Mouse (Mus musculus) lung, postnatal 0 days (tissue): ENCODE results near the gene Nin. TPM values are rescaled to one million over a fixed set of nuclear protein-coding genes. Genes with fewer than 3 reads are reported as not detected.
A peak's percentile ranks its signal among the peaks of the same experiment; 100 is the strongest.

ENCODE experiments used
- ATAC-seq: fragments of 200-750 bp; cut with Nextera tagmentation; 2 replicates; pipeline ENCODE4 v1.8.0; 2017; ENCODE audit warnings: moderate library complexity
- DNase-seq: peaks from one replicate; pipeline ENCODE4 v3.0.0-alpha.2; 2016; ENCODE audit warnings: low spot score
- H3K27ac ChIP-seq: fragments of 300-500 bp; sonication (generic); 2 replicates; pipeline ENCODE4 v1.5.1; 2014; ENCODE audit warnings: antibody characterized with exemption, mild to moderate bottlenecking, low read length, mixed read lengths
- H3K27me3 ChIP-seq: fragments of 300-500 bp; sonication (generic); replicated peaks from 2 replicates; pipeline ENCODE4 v1.6.1; 2014; ENCODE audit warnings: low read length, mixed read lengths; ENCODE audit not compliant: insufficient read depth
- H3K36me3 ChIP-seq: fragments of 300-500 bp; sonication (generic); 2 replicates; pipeline ENCODE4 v1.6.1; 2014; ENCODE audit warnings: low read length, mixed read lengths; ENCODE audit not compliant: insufficient read depth
- H3K4me1 ChIP-seq: fragments of 300-500 bp; sonication (generic); 2 replicates; pipeline ENCODE4 v1.6.1; 2014; ENCODE audit warnings: antibody characterized with exemption, low read depth, low read length, mixed read lengths; ENCODE audit not compliant: insufficient read depth
- H3K4me2 ChIP-seq: fragments of 300-500 bp; sonication (generic); replicated peaks from 2 replicates; pipeline ENCODE4 v1.6.1; 2014; ENCODE audit warnings: low read depth, mild to moderate bottlenecking, low read length, moderate library complexity, mixed read lengths
- H3K4me3 ChIP-seq: fragments of 300-500 bp; sonication (generic); 2 replicates; pipeline ENCODE4 v1.5.1; 2014; ENCODE audit warnings: low read depth, low read length
- H3K9ac ChIP-seq: fragments of 300-500 bp; sonication (generic); replicated peaks from 2 replicates; pipeline ENCODE4 v1.6.1; 2014; ENCODE audit warnings: low read depth, mild to moderate bottlenecking
- H3K9me3 ChIP-seq: fragments of 300-500 bp; sonication (generic); 2 replicates; pipeline ENCODE4 v1.6.1; 2016; ENCODE audit warnings: low read length, mixed read lengths
- CTCF ChIP-seq: IDR thresholded peaks from 2 replicates; pipeline ENCODE4 v1.5.1; 2016; ENCODE audit warnings: antibody characterized with exemption, mild to moderate bottlenecking
- EP300 ChIP-seq: IDR thresholded peaks from 2 replicates; pipeline ENCODE4 v1.6.1; 2016; ENCODE audit warnings: antibody characterized with exemption, mild to moderate bottlenecking, control low read depth
- WGBS: fragments of 180-500 bp; shearing (Covaris S2); extraction: QIAGEN DNeasy Blood & Tissue Kit; methylation state at CpG from one replicate; pipeline ENCODE4 v1.1.7; 2014; 5-methylcytosine and 5-hydroxymethylcytosine counted together
- polyA plus RNA-seq: library from polyadenylated mRNA; unstranded; fragments of >200 nt; fragmentation: Nextera tagmentation; extraction: Ambion mirVana; gene quantifications from 2 replicates; pipeline ENCODE4 v1.2.1, GENCODE M21; 2015

The Nin gene
- polyA plus RNA-seq, 1 experiment from 2014 or later, result 8.3 TPM

DNA sequence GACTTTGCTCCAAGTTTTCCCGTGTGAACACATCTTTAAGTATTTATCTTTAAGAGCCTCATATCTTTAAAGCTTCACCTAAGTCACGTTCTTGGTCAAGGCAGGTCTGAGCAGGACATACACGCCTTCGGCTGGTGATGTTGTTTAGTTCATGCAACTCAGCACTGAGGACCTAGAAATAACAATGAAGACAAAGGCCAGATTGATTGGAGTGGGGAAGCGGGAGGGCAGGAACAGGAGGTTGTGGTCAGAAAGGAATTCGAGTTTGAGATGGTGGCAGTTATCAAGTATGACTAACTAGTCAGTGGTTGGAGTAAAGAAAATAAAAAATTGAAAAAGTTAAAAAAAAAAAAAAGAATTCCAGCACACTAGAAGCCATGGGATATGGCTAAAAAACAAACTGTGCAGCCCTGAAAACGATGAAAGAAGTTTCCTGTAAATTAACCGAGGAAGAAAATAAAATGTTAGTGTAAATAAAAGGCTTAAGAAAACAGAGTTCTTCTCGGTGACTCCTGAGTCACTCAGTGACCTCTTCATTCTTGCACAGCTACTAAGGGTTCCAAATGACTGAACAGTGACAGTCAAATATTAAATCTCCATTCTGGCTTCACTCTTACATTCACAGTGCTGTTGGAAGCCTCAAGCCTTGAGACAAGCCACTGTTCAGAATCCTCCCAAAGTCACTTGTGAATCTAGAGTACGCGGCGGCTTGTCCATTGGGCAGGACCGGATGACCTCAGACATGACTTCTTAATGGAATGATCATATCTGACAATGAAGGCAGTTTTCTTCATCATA is 115.1 kb downstream of the Nin start:
- no peak for ATAC-seq
- WGBS, result 51% methylated on average over 13 of the region's 13 CpGs
- Histone ChIP-seq H3K27ac (no peak overlapping the region), H3K27me3 (no peaks in the 10 kb centered on the region), H3K4me1 (no peaks in the 10 kb centered on the region), H3K4me3 (no peak overlapping the region), H3K4me2 (no peak overlapping the region), H3K36me3 (no peaks in the 10 kb centered on the region), H3K9me3 (no peaks in the 10 kb centered on the region), H3K9ac (no peak overlapping the region)
- no peak for DNase-seq
- no peak for TF ChIP-seq EP300
- no peak for TF ChIP-seq CTCF

DNA sequence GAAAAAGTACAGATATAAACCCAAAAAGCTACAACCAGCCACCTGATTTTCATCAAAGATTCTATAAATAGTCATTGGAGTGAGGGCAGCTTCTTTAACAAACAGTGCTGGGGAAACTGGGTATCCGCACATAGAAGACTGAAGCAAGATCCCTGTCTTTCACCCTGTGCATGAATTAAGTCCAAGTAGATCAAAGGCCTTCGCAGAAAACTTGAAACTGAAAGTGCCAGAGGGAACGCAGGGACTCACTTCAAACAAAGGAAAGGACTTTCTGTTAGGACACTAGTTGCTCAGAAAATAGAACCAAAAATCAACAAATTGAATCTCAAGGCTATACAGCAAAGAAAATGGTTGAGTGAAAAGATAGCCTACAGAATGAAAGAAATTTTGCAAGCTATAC is 118.1 kb downstream of the Nin start:
- no peak for DNase-seq
- Histone ChIP-seq H3K27ac (no peak overlapping the region), H3K27me3 (no peaks in the 10 kb centered on the region), H3K9ac (no peak overlapping the region), H3K4me1 (no peaks in the 10 kb centered on the region), H3K4me3 (no peak overlapping the region), H3K36me3 (no peaks in the 10 kb centered on the region), H3K4me2 (no peak overlapping the region), H3K9me3 (no peaks in the 10 kb centered on the region)
- TF ChIP-seq CTCF (no peak), EP300 (no peak)
- WGBS, result 54% methylated on average over 3 of the region's 3 CpGs
- no peak for ATAC-seq

GRCm38 (mm10) chr12:69986786-69987497 is 126.6 kb downstream of the Nin start, which contains the start of gene Sav1:
Gene Sav1, minus strand, starts transcription at chr12:69987002.
- Histone ChIP-seq H3K36me3 (peaks cover 16% of the 10 kb centered on the region; the same call in 1 of the 2 replicates), H3K9me3 (no peaks in the 10 kb centered on the region), H3K27ac (peak within 1 kb of the TSS; percentile 95), H3K27me3 (no peaks in the 10 kb centered on the region), H3K4me3 (peak within 1 kb of the TSS; percentile 95), H3K9ac (peak within 1 kb of the TSS; percentile 98), H3K4me2 (peak within 1 kb of the TSS; percentile 76), H3K4me1 (peaks cover 3% of the 10 kb centered on the region; the same call in 1 of the 2 replicates)
- peak; percentile 93 for DNase-seq
- 2% methylated on average over 49 of the region's 102 CpGs for WGBS
- TF ChIP-seq EP300 (no peak), CTCF (no peak; the same call in 1 of the 2 replicates)
- ATAC-seq, result peak; percentile 91

- Histone ChIP-seq H3K27me3 (no peaks in the 10 kb centered on the region), H3K9me3 (no peaks in the 10 kb centered on the region), H3K27ac (peak overlapping the region; percentile 95), H3K4me3 (peak overlapping the region; percentile 95), H3K36me3 (peaks cover 19% of the 10 kb centered on the region; the same call in 1 of the 2 replicates), H3K4me1 (peaks cover 3% of the 10 kb centered on the region; the same call in 1 of the 2 replicates), H3K9ac (peak overlapping the region; percentile 98), H3K4me2 (peak overlapping the region; percentile 76)
- DNase-seq, result peak; percentile 63
- 1% methylated on average over 34 of the region's 36 CpGs for WGBS
- ATAC-seq, result peak; percentile 48
- TF ChIP-seq EP300 (no peak), CTCF (no peak)
Observed at GRCm38 (mm10) chr12:69986241-69986762, 127.2 kb downstream of the Nin start.

GRCm38 (mm10) chr12:69985546-69985945 is 128.0 kb downstream of the Nin start:
- H3K9ac ChIP-seq, result peak overlapping the region; percentile 98
- peak; percentile 37 for ATAC-seq
- no peaks in the 10 kb centered on the region for H3K27me3 ChIP-seq
- WGBS, result 17% methylated on average over 4 of the region's 4 CpGs
- H3K4me2 ChIP-seq, result peak overlapping the region; percentile 76
- peak overlapping the region; percentile 95 for H3K27ac ChIP-seq
- DNase-seq, result peak; percentile 89
- TF ChIP-seq CTCF, result no peak
- peak; percentile 37 for TF ChIP-seq EP300
- no peaks in the 10 kb centered on the region for H3K9me3 ChIP-seq
- peak overlapping the region; percentile 95 for H3K4me3 ChIP-seq
- H3K36me3 ChIP-seq, result peaks cover 21% of the 10 kb centered on the region; the same call in 1 of the 2 replicates
- peaks cover 3% of the 10 kb centered on the region; the same call in 1 of the 2 replicates for H3K4me1 ChIP-seq

DNA sequence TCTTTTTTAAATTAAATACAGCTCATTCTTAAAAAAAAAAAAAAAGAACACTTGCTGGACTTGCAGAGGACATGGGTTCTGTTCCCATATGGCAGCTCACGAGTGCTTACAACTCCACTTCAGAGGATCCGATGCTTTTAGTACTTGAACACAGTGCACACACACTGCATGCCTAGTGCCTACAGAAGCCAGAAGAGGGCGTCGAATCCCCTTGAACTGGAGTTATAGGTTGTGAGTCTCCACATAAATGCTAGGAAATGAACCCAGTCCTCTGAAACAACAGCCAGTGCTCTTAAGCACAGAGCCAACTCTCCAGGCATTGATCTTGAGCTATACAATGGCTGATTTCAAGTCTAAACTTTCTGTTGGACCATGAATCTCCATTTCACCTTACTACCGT is 130.6 kb downstream of the Nin start:
- Histone ChIP-seq H3K4me1 (peaks cover 3% of the 10 kb centered on the region; the same call in 1 of the 2 replicates), H3K27me3 (no peaks in the 10 kb centered on the region), H3K9me3 (no peaks in the 10 kb centered on the region), H3K9ac (no peak overlapping the region), H3K27ac (no peak overlapping the region), H3K4me2 (no peak overlapping the region), H3K4me3 (no peak overlapping the region), H3K36me3 (peaks cover 23% of the 10 kb centered on the region; the same call in 1 of the 2 replicates)
- TF ChIP-seq EP300 (no peak), CTCF (peak; percentile 60)
- no peak for ATAC-seq
- peak; percentile 41 for DNase-seq
- WGBS, result 59% methylated on average over 5 of the region's 5 CpGs
